Mouse (Mus musculus) thymus, adult 2 months (tissue): ENCODE results near the gene Lag3.

Source experiments
- CTCF ChIP-seq: fragments of 200-500 bp; IDR thresholded peaks from 2 replicates; pipeline ENCODE4 v1.5.1; 2012; ENCODE audit warnings: mild to moderate bottlenecking, control low read depth, low read length, moderate library complexity, borderline replicate concordance; ENCODE audit not compliant: control insufficient read depth, poor library complexity, insufficient read depth; ENCODE audit errors: extremely low read depth
- POLR2A ChIP-seq: fragments of 200-500 bp; IDR thresholded peaks from 2 replicates; pipeline ENCODE4 v1.6.1; 2012; ENCODE audit warnings: mild to moderate bottlenecking, low read length, control low read depth, moderate library complexity; ENCODE audit not compliant: control insufficient read depth, poor library complexity, insufficient read depth; ENCODE audit errors: extremely low read depth

DNA sequence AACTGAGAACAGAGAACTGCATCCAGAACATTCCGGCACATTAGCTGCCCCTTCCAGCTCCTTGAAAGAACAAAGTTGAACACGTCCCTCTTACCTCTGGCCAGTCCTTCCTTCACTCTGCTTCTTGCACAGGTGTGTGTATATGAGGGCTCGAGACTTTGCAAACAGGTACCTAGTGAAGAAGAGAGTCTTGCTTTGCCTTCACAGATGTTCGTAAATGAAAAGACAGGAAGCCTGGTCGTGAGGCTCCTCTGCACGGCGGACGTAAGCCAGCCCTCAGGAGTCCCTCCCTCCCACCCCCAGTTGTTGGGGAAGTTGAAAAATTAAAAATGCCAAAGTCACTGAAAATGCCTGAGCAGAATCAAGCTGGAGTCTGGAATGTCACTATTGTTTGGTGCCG is 23.5 kb downstream of the Lag3 start, which contains the start of gene Cd4:
- TF ChIP-seq CTCF (no peak), POLR2A (no peak)
